Mouse (Mus musculus): ENCODE data around the gene Rdh5.

The Rdh5 gene

DNA sequence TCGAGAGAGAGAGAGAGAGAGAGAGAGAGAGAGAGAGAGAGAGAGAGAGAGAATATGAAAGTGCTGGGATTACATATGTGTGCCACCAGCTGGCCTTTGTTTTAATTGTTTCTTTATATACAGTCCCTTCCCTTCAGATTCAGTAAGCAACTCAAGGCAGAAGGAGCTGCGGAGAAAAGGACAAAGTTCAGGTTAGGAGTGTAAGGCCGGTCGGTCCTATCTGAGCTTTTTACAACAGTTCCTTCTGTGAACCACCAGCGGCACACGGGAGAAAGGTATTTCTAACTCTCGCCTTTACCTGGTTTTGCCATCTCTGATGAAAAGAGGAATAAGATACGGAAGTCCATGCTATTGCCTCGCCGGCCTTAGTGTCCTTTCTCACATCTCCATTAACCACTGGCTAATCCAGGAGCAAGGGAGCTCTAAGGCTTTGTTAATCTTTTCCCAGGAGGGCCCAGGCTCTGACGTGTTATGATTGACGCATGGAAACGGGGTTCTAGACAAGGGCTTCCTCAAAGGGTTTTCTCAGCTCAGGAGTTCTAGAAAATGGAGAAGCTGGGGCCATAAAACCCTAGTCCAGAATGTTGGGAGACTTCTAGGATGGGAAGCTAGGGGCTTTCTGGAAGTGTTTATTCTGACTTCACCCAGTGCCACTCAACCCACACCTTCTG, 13.8 kb downstream of the Rdh5 start:
- no peak for DNase-seq (ENCODE audit: extremely low spot score, low spot score)

DNA sequence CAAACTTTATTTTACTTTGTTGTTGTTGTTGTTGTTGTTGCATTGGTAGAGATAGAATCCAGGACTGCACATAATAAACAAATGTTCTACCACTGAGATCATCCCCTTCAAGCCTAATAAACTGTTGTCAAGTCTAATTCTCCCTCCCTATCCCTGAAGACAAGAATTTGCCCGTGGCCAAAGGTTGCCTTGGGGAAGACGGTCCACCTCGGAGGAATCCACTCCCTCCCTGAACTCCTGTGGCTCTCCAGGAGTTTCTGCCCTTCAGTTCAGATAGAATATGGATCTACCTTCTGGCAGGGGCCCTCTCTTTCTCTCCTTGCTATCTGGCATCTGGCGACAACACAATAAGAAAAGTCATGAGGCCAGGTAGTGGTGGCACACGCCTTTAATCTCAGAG, 17.9 kb downstream of the Rdh5 start:
- DNase-seq (ENCODE audit: extremely low spot score, low spot score) = no peak

DNA sequence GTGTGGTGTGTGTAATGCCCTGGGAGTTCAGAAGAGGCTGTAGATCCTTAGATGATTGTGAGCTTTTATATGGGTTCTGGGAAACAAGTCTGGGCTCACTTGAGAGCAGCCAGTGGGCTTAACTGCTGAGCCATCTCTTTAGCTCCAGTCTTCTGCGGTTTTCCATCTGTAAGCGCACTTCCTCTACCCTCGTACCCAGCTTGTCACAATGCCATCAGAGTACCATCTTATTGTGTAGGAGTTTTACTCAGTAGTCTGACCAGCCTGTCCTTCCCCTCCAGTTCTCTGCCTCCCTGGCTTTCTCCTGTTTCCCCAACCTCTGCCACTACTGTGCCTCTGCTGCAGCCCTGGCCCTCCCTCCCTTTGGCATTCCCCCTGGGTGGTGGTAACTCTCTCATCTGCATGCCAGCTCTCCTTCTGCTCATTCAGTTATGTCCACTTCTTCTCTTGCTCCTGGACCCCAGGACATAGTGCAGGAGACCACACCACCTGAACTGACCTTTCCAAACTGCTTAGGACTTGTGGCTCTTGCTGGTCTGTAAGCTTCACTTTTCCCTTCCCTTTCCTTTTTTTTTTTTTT, 20.2 kb downstream of the Rdh5 start:
- DNase-seq (ENCODE audit: extremely low spot score, low spot score) = no peak

DNA sequence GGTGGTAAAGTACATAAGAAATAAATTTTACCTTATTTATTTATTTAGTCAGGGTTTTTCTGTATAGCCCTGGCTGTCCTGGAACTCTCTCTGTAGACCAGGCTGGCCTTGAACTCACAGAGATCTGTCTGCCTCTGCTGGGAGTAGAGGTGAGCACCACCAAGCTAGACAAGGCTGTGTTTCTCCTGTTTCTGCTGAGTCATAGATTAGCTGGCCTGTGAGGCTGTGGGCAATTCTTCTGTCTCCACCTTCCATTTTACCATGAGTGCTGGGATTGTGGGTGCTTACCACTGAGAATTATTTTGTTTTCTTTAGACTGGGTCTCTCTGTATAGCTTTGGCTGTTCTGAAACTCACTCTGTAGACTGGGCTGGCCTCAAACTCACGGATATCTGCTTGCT, 21.3 kb downstream of the Rdh5 start:
- no peak for DNase-seq (ENCODE audit: extremely low spot score, low spot score)

DNA sequence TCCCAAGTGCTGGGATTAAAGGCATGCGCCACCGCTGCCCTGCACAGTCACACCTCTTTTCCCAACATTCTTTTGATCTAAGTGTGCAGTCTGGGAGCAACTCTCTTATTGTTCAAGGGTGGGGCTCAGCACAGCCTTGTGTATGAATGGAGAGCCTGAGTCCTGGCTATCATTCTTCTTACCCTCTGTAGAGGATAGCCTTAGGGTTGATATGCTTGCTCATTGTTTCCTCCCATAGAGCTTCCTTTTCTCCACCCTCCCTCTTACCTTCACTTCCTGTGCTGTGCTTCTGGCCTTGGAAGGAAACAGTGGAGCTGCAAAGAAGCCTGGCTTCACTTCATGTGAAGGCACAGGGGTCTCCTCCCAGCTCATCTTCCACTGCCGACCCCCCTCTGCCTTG, 22.0 kb downstream of the Rdh5 start, which contains the start of gene Cd63:
Cd63 (plus strand) TSS at position 292 of the 400 bp plus-strand sequence.
- DNase-seq (ENCODE audit: extremely low spot score, low spot score) = no peak

DNA sequence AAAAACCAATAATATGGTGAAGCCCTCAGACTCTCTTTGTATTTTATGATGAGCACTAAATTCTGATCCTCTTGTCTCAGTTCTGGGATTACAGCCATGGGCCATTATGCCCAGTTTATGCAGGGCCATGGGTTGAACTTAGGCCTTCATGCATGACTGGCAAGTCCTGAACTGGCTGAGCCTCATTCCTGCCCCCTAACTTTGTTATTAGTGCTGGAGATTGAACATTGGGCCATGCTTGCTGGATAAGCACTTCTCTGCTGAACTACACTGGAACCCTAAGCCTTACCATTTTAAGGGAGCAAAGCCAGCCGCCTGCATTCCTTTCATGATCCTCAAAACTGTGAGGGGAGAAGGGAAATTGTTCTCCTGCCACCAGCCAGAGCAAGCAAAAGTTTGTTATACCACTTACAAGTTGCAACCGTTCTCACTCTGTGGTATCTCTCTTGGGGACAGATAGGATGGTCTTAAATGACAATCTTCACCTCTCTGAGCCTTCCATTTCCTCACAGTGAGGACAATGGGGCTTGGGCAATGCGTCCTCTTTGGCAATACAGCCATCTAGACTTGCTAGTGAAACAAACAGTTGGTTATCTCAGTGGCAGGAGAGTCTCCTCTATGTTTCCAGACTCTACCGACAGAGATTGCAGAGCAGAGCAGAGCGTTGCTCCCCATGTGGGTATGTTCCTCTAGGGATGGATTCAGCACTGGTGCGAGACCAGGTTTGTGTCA, 22.8 kb downstream of the Rdh5 start:
- no peak for DNase-seq (ENCODE audit: extremely low spot score, low spot score)

DNA sequence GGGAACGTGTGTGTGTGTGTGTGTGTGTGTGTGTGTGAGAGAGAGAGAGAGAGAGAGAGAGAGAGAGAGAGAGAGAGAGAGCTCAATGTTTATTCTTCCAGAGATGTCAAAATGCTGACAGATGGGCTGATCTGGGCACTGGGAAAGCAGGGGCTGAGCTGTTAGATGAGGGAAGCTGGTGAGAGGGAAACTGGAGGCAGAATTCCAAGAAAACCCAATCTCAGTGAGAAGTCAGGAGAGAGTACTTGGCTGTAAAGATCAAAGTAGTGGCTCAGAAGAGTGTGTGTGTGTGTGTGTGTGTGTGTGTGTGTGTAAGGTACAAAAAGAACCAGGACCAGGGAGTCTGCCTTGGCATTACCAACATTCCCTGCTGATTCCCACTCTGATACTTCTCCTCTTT, 25.2 kb downstream of the Rdh5 start:
- no peak for DNase-seq (ENCODE audit: extremely low spot score, low spot score)

DNA sequence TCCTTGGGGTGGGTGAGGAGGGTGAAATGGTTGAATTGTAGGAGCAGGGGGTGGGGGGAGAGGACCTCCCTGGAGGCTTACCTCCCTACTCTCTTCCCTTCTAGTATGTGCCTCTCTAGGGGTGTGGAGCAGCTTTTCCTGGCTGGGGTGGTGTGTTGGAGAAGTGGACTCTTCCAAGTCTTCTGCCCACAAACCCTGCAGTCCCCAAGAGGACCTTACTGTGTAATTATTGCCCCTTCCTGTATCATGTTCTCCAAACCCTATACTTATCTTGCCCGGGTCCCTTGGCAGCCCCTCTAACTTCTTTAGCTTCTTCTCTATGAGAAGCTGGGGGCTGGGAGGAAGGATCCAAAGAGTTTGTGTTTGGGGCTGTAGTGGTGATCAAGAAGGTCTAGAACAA, 25.9 kb downstream of the Rdh5 start:
- no peak for DNase-seq (ENCODE audit: extremely low spot score, low spot score)

DNA sequence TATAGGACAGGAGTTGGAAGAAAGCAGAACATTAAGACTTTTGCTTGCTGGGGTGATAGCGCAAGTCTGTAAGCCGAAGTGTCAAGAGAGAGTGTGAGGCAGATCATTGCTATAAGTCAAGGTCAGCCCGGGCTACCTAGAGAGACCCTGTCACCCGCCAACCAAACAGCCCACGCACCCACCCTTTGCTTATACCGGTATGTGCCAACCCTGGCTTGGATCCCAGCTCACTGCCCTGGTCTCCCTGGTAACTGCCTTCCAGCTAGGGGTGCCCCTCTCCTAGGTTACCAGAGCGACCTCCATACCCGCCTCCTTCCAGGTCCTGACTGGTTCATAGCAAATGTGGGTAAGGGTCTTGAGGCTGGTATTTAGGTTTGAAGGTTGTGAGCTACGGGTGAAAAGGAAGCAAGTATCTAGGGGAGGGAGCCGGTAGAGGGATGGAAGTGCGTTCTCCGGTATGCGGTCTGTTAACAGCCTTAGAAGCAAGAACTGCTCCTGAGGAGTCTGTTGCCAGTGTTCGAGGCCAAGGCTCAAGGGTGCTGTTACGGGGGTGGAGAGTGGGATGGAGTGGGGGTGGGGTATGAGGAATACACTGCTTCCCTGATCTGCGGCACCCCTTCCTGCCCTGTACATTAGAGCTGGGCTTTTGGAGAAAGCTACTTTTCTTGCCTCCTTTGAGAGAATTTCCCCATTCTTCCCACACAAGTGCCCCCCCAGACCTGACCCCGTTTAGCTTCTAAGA, 26.6 kb downstream of the Rdh5 start:
- DNase-seq (ENCODE audit: extremely low spot score, low spot score) = no peak

DNA sequence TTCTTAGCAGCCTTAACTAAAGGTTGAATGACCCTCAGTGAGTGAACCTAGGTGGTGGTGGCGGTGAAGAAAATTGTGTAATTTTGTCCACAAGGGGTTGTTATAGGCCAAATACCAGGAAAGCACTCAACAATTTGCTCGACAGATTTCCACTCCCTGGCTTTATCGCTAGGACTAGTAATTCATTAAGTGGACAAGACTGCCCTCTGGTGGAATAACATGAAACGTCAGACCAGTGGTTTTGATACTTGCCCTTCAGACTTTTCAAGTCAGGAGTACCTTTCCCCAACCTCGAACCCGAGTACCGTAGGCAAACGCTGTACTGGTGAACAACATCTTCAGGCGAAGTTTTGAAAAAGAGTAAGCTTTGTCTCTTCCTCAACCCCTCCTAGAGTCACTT, 27.3 kb downstream of the Rdh5 start:
- peak; percentile 77 for DNase-seq (ENCODE audit: extremely low spot score, low spot score)

DNA sequence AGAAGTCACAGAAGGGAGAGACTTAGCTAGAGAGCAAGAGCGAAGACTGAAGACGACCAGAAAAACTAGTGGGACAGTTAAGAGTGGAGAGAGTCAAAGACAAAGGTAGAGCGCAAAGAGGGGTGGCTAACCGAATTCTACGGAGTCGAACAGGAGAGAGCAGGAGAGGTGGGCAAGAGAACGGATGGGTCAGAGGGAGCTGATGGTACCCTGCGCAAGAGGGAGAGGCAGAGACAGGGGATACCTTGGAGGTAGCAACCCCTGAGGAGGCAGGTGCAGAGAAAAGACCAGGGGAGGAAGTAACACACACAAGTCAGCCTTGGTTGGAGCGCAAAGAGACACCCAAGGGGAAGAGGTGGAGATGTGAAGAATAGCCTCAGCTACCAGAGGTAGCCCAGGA, 30.4 kb downstream of the Rdh5 start:
- DNase-seq (ENCODE audit: extremely low spot score, low spot score) = peak; percentile 55

DNA sequence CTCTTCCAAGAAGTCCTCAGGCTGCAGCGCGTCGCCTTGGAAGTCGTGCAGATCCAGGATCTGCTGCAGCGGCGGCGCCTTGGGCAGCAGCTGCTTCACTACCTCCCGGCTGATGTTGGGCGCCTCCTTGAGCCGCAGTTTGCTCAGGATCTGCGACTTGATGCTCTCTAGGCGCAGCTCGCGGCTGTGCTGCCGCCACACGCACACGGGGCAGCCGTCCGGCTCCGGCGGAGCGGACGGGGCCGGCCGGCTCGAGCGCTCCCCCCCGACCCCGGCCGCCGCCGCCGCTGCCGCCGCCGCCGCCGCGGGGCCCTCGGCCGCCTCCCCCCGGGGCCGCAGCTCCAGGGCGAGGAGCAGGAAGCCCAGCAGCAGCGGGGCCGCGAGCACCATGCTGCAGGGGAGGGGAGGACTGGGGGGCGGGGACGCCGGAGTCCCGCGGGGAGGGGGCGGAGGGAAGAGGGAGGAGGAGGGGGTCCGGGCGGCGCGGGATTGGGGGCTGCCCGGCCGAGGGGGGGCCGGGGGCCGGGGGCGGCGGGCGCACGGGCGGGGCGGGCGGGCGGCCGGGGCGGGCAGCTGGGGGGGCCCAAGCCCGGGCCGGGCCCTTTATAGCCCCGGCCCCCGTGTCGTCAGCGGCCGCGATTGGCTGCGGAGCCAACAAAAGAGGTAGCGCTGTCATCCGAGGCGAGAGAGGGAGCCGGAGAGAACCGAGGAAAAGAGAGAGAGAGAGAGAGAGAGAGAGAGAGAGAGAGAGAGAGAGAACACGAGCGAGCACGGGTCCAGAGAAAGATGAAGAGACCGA, 31.2 kb downstream of the Rdh5 start, which contains the start of gene Gdf11:
Gdf11 (minus strand) TSS at position 423 of the 799 bp plus-strand sequence.
- peak; percentile 84 for DNase-seq (ENCODE audit: extremely low spot score, low spot score)

DNA sequence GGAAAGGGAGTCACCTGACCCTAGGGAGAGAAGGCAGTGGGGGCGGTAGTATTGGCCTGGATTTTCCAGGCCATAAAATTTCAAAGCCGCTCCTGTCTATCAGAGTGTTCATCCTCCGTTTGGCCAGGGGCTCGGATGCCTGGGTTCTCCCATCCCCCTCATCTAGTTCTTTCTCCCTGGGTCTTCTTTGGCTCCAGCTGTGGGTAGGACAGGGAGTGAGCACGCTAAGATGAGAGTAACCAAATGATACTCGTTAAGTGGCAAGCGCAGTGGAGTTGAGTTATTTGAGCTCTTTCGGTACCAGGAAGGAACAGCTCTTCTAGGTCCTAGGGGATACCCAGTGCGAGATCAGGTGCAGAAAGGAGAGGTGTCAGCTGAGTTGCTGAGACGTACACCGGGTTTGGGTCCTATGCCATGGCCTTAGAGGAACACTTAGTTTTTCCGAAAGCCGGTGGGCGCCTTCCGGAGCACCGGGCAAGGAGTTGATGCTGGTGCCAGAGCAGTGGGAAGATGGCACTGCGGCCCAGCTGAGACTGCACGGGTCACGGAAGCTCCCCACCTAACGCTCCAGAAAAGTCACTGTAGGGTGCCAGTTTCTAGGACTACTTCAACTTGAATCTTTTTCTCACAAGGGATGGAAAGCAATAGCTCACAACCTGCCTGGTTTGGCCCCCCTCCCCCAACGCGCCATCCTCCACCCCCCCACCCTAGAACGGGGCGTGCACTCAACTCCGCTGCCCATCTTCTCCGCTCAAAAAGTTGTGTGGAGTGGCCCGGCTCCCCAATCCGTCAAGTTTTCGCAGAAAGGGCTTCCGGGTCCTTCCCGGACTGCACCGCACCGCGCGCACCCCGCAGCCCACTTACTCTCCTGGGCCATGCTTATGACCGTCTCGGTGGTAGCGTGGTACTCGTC, 32.0 kb downstream of the Rdh5 start:
- peak; percentile 46 for DNase-seq (ENCODE audit: extremely low spot score, low spot score)

DNA sequence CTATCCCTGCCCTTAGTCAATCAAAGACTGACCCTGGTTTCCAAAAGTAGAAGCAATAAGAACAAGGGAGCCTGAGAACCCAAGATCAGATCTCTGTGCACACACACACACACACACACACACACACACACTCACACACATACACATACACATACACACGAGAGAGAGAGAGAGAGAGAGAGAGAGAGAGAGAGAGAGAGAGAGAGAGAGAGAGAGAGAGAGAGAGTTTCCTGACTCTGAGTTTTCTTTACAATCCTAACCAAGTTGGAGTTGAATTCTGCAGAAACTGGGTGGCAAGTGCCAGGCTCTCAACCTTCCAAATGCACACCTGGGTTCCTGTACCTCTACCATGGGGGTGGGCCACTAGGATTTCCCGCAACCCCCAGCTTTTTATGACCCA, 32.8 kb downstream of the Rdh5 start:
- no peak for DNase-seq (ENCODE audit: extremely low spot score, low spot score)

DNA sequence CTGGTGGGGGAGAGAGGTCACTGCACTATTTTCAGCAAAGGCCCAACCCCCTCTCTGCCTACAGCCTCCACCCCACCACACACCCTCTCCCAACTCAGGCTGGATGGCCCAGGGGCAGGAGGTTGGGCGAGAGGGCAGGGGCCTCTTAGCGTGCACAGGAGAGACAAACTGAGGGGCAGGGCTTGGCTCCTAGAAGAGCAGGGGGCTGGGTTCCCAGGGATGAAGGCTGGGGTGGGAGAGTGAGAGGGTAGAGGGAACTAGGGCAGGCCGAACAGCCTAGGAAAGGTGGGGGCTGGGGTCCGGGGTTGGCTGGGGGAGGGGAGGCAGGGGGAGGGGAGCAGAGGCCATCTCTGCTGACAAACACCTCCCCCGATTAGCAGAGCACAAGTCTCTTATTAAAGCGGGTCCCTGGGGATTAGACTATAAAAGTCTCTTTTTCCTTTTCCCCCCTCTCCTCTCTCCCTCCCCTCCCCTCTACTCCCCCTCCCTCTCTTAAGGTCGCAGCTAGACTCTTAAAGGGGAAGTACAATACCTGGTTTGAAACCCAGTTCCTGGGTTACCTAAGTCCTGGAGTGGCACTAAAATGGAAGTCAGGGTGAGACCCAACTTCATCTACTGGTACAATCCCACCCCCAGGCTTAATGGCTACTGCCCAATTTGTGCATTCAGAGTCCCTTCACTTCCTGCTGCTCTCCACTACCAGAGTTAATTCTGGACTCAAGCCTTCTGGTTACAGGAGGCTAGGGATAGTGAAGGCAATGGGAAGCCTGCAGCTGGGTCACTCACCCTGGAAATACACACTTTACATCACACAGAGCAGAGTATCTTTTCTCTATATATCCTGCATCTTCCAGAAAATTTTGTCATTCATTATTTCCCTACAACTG, 33.5 kb downstream of the Rdh5 start:
- peak; percentile 74 for DNase-seq (ENCODE audit: extremely low spot score, low spot score)

DNA sequence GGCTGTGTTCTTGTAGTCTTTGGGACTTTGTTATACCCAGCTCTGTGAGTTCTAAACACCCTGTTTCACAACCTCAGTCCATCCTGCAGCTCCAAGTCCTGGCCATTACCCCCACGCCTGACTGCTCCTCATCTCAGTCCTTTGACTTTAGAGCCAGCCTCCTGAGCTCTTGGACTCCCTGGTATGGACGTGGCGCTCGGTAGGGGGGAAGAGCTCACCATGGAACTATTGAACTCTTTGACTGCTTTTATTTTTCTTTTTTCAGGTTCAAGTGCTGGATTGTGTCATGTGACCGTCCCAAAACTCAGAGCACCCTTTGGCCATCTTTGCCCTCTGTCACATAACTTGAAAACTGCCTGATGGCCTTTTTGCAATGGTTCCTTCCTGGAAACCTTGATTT, 40.6 kb downstream of the Rdh5 start:
- DNase-seq (ENCODE audit: extremely low spot score, low spot score) = no peak

DNA sequence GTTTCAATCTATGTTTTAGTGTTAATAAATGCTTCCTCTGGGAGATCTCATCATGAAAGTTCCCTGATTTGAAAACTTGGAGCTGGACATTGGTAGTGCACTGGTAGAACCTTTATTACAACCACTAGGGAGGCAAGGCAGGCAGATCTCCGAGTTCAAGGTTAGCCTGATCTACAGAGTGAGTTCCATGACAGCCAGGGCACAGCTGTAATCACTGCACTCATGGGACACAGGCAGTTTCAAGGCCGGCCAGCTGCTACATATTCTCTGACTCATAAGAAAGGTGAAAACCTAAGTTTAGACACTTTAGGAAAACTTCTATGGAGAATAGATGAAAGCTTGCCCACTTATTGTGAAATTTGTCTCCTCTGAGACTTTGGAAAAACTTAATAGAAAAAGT, 43.9 kb downstream of the Rdh5 start:
- no peak for DNase-seq (ENCODE audit: extremely low spot score, low spot score)

DNA sequence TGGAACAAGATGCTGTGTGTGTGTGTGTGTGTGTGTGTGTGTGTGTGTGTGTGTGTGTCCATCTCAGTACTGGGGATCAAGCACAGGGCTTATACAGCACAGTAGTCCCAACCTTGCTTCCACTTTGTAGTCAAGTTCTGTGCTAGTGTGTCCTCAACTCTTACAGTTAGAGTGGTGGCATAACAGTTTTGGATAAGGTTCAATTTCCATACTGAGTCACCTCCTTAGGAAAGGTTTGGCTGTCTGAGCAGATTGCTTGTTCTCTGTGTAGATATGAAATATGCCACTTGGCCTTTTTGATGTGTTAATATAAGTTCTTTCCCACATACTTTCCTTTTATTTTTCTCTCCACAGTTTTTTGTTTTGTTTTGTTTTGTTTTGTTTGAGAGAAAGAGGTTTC, 44.4 kb downstream of the Rdh5 start:
- DNase-seq (ENCODE audit: extremely low spot score, low spot score) = no peak

DNA sequence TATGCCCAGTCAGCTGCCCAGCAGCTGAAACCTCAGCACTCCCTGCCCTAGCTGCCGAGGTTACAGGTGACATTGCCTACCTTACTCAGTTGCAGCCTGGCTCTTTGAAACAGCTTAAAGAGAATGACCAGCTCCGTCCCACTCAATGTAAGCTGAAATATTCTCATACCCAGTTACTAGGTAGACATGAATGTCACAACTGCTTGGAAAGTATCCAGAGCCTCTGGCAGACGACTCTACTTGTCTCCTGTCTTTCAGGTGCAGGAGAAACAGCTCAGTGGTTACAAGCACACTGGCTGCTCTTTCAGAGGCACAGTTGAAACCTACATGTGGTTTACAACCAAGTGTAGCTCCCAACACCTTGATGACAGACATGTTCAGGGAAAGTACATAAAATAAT, 52.3 kb downstream of the Rdh5 start:
- no peak for DNase-seq (ENCODE audit: extremely low spot score, low spot score)

Measured in neural tube, embryonic 10.5 days (tissue).